Mouse (Mus musculus) heart, adult 2 months (tissue): ENCODE results near the gene Lmtk2.

Experiments
- CTCF ChIP-seq: fragments of 200-600 bp; IDR thresholded peaks from 2 replicates; pipeline ENCODE4 v1.8.1; 2022; ENCODE audit warnings: antibody characterized with exemption, mild to moderate bottlenecking, moderate library complexity
- POLR2A ChIP-seq: fragments of 200-500 bp; IDR thresholded peaks from 2 replicates; pipeline ENCODE4 v1.6.1; 2011; ENCODE audit warnings: mild to moderate bottlenecking, low read depth, low read length, control low read depth; ENCODE audit not compliant: insufficient read depth

- peak; percentile 84 for TF ChIP-seq POLR2A
- no peak; the same call in none of the 2 replicates for TF ChIP-seq CTCF
Measured at GRCm38 (mm10) chr5:144100149-144100935, at the start of gene Lmtk2.
